Mouse (Mus musculus) midbrain, embryonic 11.5 days (tissue): ENCODE results near the gene Eci1. TPM values are rescaled to one million over a fixed set of nuclear protein-coding genes. Genes with fewer than 3 reads are reported as not detected.
A peak's percentile ranks its signal among the peaks of the same experiment; 100 is the strongest.

Source experiments
- ATAC-seq: fragments of 200-750 bp; cut with Nextera tagmentation; 2 replicates; pipeline ENCODE4 v1.8.0; 2017; ENCODE audit warnings: moderate TSS enrichment, moderate library complexity; ENCODE audit not compliant: low FRiP score
- DNase-seq: peaks from one replicate; pipeline ENCODE4 v3.0.0; 2015; ENCODE audit warnings: low spot score; ENCODE audit errors: missing footprints
- H3K27ac ChIP-seq: fragments of 300-500 bp; sonication (generic); 2 replicates; pipeline ENCODE4 v1.5.1; 2014; ENCODE audit warnings: low read depth, low read length
- H3K27me3 ChIP-seq: fragments of 300-500 bp; sonication (generic); 2 replicates; pipeline ENCODE4 v1.6.1; 2014; ENCODE audit warnings: mild to moderate bottlenecking, low read length, moderate library complexity, mixed read lengths; ENCODE audit not compliant: control insufficient read depth, insufficient read depth
- H3K36me3 ChIP-seq: fragments of 300-500 bp; sonication (generic); 2 replicates; pipeline ENCODE4 v1.6.1; 2014; ENCODE audit warnings: mild to moderate bottlenecking, low read length, moderate library complexity, mixed read lengths; ENCODE audit not compliant: control insufficient read depth, insufficient read depth
- H3K4me1 ChIP-seq: fragments of 300-500 bp; sonication (generic); 2 replicates; pipeline ENCODE4 v1.6.1; 2014; ENCODE audit warnings: low read length; ENCODE audit not compliant: control insufficient read depth, insufficient read depth
- H3K4me2 ChIP-seq: fragments of 300-500 bp; sonication (generic); 2 replicates; pipeline ENCODE4 v1.6.1; 2014; ENCODE audit warnings: mild to moderate bottlenecking, moderate library complexity
- H3K4me3 ChIP-seq: fragments of 300-500 bp; sonication (generic); 2 replicates; pipeline ENCODE4 v1.5.1; 2014; ENCODE audit warnings: low read depth, low read length
- H3K9ac ChIP-seq: fragments of 300-500 bp; sonication (generic); 2 replicates; pipeline ENCODE4 v1.6.1; 2014; ENCODE audit warnings: low read length
- H3K9me3 ChIP-seq: fragments of 300-500 bp; sonication (generic); 2 replicates; pipeline ENCODE4 v1.6.1; 2016; ENCODE audit warnings: low read length; ENCODE audit not compliant: control insufficient read depth
- WGBS: fragments of 180-500 bp; shearing (Covaris S2); extraction: QIAGEN DNeasy Blood & Tissue Kit; methylation state at CpG from one replicate; pipeline ENCODE4 v1.1.7; 2014; 5-methylcytosine and 5-hydroxymethylcytosine counted together
- polyA plus RNA-seq: library from polyadenylated mRNA; unstranded; fragments of >200 nt; fragmentation: Nextera tagmentation; extraction: Ambion mirVana; gene quantifications from 2 replicates; pipeline ENCODE4 v1.2.1, GENCODE M21; 2014

Eci1 gene
- polyA plus RNA-seq = 59.5 and 66.3 TPM in 2 replicates

GRCm38 (mm10) chr17:24426471-24427169, at the start of gene Eci1:
Gene Eci1 (plus strand): TSS chr17:24426641.
- H3K27me3 ChIP-seq = no peaks in the 10 kb centered on the region
- WGBS = under 1% methylated on average over 48 of the region's 48 CpGs
- H3K9ac ChIP-seq = peak within 1 kb of the TSS; percentile 82
- ATAC-seq = peak; percentile 98
- peaks cover 5% of the 10 kb centered on the region; the same call in 1 of the 2 replicates for H3K4me1 ChIP-seq
- DNase-seq = peak; percentile 96
- H3K4me3 ChIP-seq = peak within 1 kb of the TSS; percentile 63
- H3K9me3 ChIP-seq = no peaks in the 10 kb centered on the region
- peak within 1 kb of the TSS; percentile 77 for H3K27ac ChIP-seq
- peak within 1 kb of the TSS; percentile 38 for H3K4me2 ChIP-seq
- peaks cover 25% of the 10 kb centered on the region for H3K36me3 ChIP-seq

- ATAC-seq = no peak
- Histone ChIP-seq H3K4me2 (no peak overlapping the region), H3K4me3 (no peak overlapping the region), H3K9ac (no peak overlapping the region), H3K9me3 (no peaks in the 10 kb centered on the region), H3K36me3 (no peaks in the 10 kb centered on the region), H3K4me1 (no peaks in the 10 kb centered on the region), H3K27me3 (no peaks in the 10 kb centered on the region), H3K27ac (no peak overlapping the region)
- DNase-seq = no peak
- WGBS = 85% methylated on average over 2 of the region's 2 CpGs
Observed at GRCm38 (mm10) chr17:24378496-24378895, 47.9 kb upstream of the Eci1 start.

- Histone ChIP-seq H3K27ac (no peak overlapping the region), H3K9ac (no peak overlapping the region), H3K4me2 (no peak overlapping the region), H3K36me3 (no peaks in the 10 kb centered on the region), H3K4me1 (no peaks in the 10 kb centered on the region), H3K27me3 (no peaks in the 10 kb centered on the region), H3K9me3 (no peaks in the 10 kb centered on the region), H3K4me3 (no peak overlapping the region)
- 91% methylated on average over 8 of the region's 8 CpGs for WGBS
- DNase-seq (no peak), ATAC-seq (no peak)
Observed at GRCm38 (mm10) chr17:24383789-24384188, 42.7 kb upstream of the Eci1 start.

GRCm38 (mm10) chr17:24388711-24389110, 37.7 kb upstream of the Eci1 start:
- Histone ChIP-seq H3K36me3 (no peaks in the 10 kb centered on the region), H3K27ac (no peak overlapping the region; the same call in 1 of the 2 replicates), H3K27me3 (no peaks in the 10 kb centered on the region), H3K4me3 (no peak overlapping the region), H3K9ac (no peak overlapping the region), H3K4me1 (no peaks in the 10 kb centered on the region), H3K9me3 (no peaks in the 10 kb centered on the region), H3K4me2 (no peak overlapping the region)
- ATAC-seq (no peak), DNase-seq (no peak)
- 83% methylated on average over 5 of the region's 5 CpGs for WGBS

GRCm38 (mm10) chr17:24389865-24390264, 36.6 kb upstream of the Eci1 start:
- Histone ChIP-seq H3K9ac (no peak overlapping the region), H3K36me3 (no peaks in the 10 kb centered on the region), H3K27ac (no peak overlapping the region), H3K4me1 (no peaks in the 10 kb centered on the region), H3K9me3 (no peaks in the 10 kb centered on the region), H3K4me2 (no peak overlapping the region), H3K27me3 (no peaks in the 10 kb centered on the region), H3K4me3 (no peak overlapping the region)
- 8% methylated on average over 2 of the region's 2 CpGs for WGBS
- ATAC-seq (no peak), DNase-seq (peak; percentile 89)

GRCm38 (mm10) chr17:24391149-24391548, 35.3 kb upstream of the Eci1 start:
- H3K27ac ChIP-seq = no peak overlapping the region
- H3K27me3 ChIP-seq = no peaks in the 10 kb centered on the region
- no peaks in the 10 kb centered on the region for H3K9me3 ChIP-seq
- DNase-seq (no peak), ATAC-seq (no peak)
- no peaks in the 10 kb centered on the region for H3K36me3 ChIP-seq
- H3K4me1 ChIP-seq = no peaks in the 10 kb centered on the region
- no peak overlapping the region for H3K9ac ChIP-seq
- H3K4me2 ChIP-seq = no peak overlapping the region
- 65% methylated on average over 8 of the region's 8 CpGs for WGBS
- H3K4me3 ChIP-seq = no peak overlapping the region

- Histone ChIP-seq H3K4me2 (no peak overlapping the region), H3K36me3 (no peaks in the 10 kb centered on the region), H3K4me1 (no peaks in the 10 kb centered on the region), H3K27ac (no peak overlapping the region), H3K9ac (no peak overlapping the region), H3K4me3 (no peak overlapping the region), H3K9me3 (no peaks in the 10 kb centered on the region), H3K27me3 (no peaks in the 10 kb centered on the region)
- DNase-seq = no peak
- 43% methylated on average over 4 of the region's 4 CpGs for WGBS
- ATAC-seq = no peak
Observed at GRCm38 (mm10) chr17:24393527-24393926, 32.9 kb upstream of the Eci1 start.

- no peaks in the 10 kb centered on the region for H3K27me3 ChIP-seq
- no peak overlapping the region for H3K4me2 ChIP-seq
- H3K9ac ChIP-seq = no peak overlapping the region
- no peaks in the 10 kb centered on the region for H3K36me3 ChIP-seq
- no peak overlapping the region for H3K27ac ChIP-seq
- no peaks in the 10 kb centered on the region for H3K4me1 ChIP-seq
- ATAC-seq (no peak), DNase-seq (no peak)
- H3K4me3 ChIP-seq = no peak overlapping the region
- 91% methylated on average over 7 of the region's 7 CpGs for WGBS
- H3K9me3 ChIP-seq = no peaks in the 10 kb centered on the region
Observed at GRCm38 (mm10) chr17:24394456-24394855, 32.0 kb upstream of the Eci1 start.

GRCm38 (mm10) chr17:24402371-24402770, 24.1 kb upstream of the Eci1 start:
- no peak for DNase-seq

More at GRCm38 (mm10) chr17:24402371-24402770, 24.1 kb upstream of the Eci1 start:
- Histone ChIP-seq H3K4me1 (no peaks in the 10 kb centered on the region), H3K27ac (no peak overlapping the region), H3K9ac (no peak overlapping the region), H3K9me3 (no peaks in the 10 kb centered on the region), H3K27me3 (no peaks in the 10 kb centered on the region), H3K4me3 (no peak overlapping the region), H3K4me2 (no peak overlapping the region), H3K36me3 (no peaks in the 10 kb centered on the region)
- no peak for ATAC-seq
- WGBS = 75% methylated on average over 3 of the region's 3 CpGs
